Mouse (Mus musculus): ENCODE measurements at regions not wholly inside any gene's neighbourhood (a gene's known extent, or its start where the extent isn't known, plus 50 kb on each side); places are given as distances from the start of the nearest gene placed in this dataset.

GRCm38 (mm10) chr3:149167997-149168396 lies 177.6 kb upstream of the Adgrl2 start:
- DNase-seq (ENCODE audit: low spot score): no peak

DNA sequence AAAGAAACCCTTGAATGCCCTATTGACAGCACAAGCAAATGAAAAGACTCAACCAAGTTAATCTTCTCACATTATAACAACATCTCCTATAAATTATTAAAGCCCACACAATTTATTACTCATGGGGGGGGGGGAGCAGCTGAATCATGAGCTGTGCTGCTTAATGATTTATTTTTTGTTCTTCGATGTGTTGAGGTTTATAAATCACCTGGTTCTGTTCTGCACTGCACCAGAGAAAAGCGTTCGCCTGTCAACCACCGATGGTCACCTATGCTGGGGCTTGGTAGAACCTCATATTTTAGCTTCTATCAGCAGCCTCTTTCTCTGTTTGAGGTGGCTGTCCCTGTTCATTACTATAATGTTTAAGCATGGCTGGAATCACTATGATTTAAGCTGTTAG lies 174.4 kb upstream of the Adgrl2 start:
- no peak for DNase-seq (ENCODE audit: low spot score)

GRCm38 (mm10) chr3:149163591-149163990 lies 173.2 kb upstream of the Adgrl2 start:
- DNase-seq (ENCODE audit: low spot score): no peak

DNA sequence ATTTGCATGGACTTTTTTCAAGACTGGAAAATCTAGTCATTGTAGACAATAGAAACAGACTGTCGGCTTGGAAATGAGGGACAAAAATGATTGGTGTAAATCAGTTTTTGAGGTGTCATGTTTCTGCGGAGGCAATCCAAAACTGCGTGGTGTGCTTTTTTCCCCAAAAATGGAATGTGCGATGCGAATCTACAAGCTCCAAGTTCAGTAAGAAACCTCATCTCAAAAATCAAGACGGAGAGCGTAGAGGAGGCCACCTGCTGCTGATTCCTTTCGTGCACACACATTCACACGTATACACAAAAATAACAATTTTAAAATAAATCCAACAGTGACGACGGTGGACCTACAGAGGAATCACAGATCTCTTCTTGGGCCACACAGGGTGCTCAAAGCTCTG lies 170.5 kb upstream of the Adgrl2 start:
- DNase-seq (ENCODE audit: low spot score): no peak

DNA sequence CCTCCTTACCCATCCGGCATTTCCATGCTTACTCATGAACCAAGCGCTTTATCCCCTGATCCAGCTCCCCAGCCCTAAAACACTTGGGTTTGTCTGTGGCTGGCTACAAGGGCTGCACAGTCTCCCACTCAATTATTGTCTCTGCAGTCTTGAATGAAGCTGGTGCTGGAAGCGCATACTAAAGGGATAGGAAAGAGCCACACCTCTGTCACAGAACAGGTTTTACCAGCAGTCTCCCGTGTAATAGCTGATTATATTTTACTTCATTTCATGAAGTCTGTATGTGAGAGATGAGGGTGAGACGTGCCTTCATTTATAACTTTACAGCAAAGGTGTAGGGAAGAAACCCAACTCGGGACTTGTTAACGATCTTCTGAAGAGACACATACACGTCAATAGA lies 167.0 kb upstream of the Adgrl2 start:
- no peak for DNase-seq (ENCODE audit: low spot score)

GRCm38 (mm10) chr3:149152312-149152711 lies 162.0 kb upstream of the Adgrl2 start:
- no peak for DNase-seq (ENCODE audit: low spot score)

DNA sequence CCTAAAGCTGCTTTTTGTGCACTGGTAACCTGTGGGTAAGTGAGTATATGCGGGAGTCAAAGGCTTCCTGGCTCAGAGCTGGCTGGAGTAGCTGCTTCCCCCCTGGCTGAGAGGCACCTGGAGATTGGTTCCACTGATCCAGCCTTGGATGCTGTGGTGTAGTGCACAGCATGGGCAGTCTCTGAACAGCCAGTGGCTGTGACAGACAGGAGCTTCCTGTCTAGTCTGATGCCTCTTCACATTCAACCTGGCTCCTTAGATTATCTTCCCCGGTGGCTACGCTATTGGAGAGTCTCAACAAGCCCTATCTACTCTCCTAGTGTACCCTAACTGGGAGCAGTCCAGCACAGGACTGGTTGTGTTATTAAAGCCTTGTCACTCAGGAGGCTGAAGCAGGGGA lies 160.4 kb upstream of the Adgrl2 start:
- no peak for DNase-seq (ENCODE audit: low spot score)

DNA sequence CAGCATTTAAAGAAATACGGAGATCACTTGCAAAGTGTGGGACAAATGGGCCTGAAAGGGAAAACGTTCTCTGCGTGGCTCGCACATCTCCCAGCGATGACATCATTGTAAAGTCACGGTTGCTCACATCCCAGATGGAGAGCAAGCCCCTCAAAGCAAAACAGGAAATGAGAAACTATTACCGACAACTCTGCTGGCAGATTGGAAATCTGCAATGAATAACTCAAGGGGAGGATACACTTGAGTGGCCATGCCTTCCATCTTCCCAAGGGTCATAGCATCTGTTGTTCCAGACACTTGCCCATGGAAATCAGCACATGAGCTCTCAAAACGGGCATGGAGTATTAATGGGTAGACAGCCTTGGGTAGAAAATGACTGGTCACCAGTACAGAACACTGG lies 158.3 kb upstream of the Adgrl2 start:
- no peak for DNase-seq (ENCODE audit: low spot score)

DNA sequence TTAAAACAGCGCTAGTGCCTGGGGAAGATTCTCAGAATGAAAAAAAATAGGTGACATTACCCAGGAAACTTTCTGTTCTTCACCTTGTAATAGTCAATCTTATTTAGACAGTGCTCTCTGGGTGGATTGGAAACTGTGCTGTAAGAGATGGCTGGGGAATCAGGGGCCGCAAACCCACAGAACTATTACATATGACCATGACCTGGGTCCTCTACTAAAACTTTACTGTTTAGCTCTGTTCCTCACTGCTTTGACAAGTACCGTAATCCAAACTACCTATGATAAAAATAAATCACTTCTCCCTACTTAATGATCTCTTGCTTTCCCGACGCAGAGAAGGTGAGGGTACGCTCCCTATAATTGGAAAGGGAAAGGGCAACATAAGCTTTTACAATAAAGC lies 157.6 kb upstream of the Adgrl2 start:
- no peak for DNase-seq (ENCODE audit: low spot score)

GRCm38 (mm10) chr3:149146673-149147072 lies 156.3 kb upstream of the Adgrl2 start:
- DNase-seq (ENCODE audit: low spot score): no peak

DNA sequence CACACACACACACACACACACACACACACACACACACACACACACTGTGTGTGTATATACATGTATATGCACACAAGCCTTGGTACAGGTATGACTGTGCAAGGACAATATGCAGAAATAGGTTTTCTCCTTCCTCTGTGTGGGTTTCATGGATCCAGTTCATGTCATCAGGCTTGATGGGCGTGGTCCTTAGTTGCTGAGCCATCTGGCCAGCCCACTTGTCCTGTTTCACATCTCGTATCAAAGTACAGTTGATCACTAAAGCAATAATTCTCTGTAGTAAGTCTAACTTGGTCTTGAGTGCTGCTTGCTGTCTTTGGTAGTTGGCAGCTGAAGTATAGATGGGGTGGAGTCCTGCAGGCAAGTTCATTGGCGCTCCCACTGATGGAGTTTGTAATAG lies 150.1 kb upstream of the Adgrl2 start:
- no peak for DNase-seq (ENCODE audit: low spot score)

DNA sequence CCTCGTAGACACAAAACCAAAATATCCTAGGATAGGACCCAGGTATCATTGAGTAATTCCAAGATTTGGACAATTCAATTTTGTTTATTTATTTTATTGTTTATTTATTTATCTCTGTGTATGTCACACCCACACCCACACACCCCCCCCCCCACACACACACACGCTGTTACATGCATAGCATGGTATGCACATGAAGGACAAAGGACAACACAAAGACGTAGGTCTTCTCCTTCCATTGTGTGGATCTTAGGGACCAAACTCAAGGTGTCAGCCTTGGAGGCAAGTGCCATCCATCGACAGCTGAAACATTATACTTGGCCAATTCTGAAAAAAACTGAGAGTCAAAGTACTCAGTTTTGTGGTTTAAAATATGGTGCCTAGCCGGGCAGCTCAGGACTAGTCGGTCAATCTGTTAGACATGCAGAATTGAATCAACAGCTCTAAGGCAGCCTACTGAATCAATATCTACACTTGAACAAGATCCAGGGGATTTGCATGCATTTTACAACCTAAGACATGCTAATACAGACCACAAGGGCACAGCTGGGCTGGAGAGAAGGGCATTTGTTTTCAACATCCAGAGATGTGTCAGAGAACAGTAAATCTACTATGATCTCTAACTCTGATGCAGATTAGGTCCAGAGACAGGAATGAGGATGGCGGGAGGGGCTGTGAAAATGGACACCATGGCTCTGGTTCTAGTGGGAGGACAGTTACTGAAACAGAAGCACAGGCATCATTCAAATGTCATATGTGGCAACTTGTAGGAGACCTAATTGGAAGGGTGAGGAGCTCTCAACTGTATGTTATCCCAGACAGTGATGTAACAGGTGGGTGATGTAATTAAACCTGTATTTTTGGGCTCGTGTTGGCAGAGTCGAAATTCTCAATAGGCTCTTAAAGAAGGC lies 143.9 kb upstream of the Adgrl2 start:
- no peak for DNase-seq (ENCODE audit: low spot score)

- no peak for DNase-seq (ENCODE audit: low spot score)
Measured at GRCm38 (mm10) chr3:149118806-149119205, 128.5 kb upstream of the Adgrl2 start.

- no peak for DNase-seq (ENCODE audit: low spot score)
Measured at GRCm38 (mm10) chr3:149117684-149118056, 127.3 kb upstream of the Adgrl2 start.

DNA sequence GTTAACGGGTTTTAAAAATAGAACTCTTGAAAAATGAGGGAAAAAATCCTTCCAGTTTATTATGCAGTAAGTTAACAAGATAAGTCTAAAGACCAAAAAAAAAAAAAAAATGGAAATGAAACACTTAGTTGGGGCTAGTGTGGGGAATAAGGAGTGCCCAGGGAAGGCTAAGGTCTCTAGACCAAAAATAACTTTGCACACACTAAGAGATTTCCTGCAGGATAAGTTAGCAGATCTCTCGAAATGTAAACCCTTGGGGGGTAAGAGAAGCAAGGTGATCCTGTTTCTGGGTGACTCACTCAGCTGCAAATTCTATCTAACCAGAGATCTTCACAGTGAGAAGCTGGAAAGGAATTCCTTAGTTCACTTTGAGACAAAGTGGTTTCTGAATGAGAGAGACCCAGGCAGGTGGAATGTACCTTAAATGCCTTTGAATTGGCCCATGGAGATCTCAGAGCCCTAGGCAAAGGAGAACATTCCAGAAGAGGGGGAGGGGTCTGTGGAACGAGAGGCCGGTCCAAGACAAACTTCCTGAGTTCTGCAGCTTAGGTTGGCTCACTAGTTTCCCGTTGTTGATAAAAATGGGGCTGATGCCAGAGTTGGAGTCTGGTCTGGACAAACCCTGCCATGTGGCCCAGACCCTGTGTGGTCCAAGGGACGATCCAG lies 126.8 kb upstream of the Adgrl2 start:
- no peak for DNase-seq (ENCODE audit: low spot score)

GRCm38 (mm10) chr3:149116604-149117003 lies 126.2 kb upstream of the Adgrl2 start:
- no peak for DNase-seq (ENCODE audit: low spot score)

DNA sequence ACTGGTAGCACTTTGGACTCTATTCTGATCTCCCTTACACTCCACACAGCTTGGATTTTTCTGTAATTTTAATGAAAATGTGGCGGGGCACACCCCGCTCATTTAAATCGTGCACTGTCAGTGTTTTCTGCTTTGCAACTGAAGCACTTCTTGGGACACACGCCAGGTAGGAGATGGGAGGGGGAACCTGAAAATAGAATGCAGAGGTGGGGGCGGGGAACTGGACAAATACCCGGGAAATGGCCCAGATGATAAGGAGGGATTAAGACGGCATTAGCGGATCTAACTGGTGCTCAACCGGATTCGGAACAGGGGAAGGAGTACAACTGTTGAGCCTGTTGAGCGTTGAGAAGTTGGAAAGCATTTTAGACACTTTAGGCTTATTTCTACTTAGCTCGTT lies 125.5 kb upstream of the Adgrl2 start:
- peak; percentile 43 for DNase-seq (ENCODE audit: low spot score)

DNA sequence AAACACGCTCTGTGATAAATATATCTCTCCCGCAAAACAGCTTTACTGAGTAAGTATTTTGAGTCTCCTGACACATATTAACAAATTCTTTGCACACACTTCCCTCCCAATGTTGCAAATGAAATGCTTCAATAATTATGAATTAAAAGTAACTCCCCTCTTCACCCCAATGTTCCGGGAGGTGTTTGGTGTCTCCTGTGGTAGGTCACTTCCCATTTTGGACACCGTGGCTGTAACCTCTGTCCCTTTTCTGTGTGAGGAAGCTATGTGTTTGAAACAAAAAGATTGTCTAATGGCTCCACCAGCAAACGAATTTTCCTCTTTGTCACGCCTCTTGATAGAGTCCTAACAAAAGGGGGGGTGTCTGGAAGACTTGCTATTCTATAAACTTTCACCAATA lies 122.5 kb upstream of the Adgrl2 start:
- no peak for DNase-seq (ENCODE audit: low spot score)

DNA sequence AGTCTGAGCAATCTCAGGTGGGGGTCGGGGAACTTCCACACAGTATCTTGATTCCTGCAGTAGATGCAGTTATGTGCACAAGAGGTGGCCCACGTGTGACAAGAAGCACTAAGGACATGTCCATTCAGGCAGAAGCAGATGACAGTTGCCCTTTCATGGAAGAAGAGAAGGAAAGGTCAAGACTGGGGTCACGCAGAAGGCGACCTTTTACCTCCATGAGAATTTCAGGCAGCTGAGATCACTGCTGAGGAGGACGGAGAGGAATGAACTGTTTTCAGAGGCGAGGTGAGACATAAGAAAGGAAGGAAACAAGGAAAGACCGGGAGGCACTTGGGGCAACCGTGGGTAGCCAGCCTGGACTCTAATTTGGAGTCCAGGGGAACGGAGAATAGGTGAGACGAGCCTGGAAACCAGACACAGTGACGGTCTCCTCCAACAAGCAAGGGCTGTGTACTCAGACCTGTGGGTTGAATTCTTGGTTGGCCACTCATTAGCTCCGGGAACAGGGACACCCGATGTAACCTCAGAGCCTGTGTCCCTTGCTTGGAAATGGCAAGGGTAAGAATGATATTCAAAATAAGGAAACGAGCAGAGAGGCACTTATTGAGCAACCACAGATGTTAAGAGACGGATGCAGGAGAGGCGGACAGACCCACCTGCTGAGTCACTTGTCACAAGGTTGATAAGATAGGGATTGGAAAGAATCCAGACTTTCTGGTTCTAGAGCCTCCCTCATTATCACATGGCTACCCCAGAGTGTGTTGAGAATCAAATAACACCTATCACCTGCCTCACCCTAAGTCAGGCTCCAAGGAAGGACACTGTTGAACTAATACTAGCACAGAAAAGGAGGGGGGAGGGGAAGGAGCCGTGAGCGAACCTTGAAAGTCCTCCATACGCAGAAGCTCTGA lies 121.4 kb upstream of the Adgrl2 start:
- no peak for DNase-seq (ENCODE audit: low spot score)

GRCm38 (mm10) chr3:149110831-149111230 lies 120.5 kb upstream of the Adgrl2 start:
- DNase-seq (ENCODE audit: low spot score): no peak

GRCm38 (mm10) chr3:149105709-149106450 lies 115.5 kb upstream of the Adgrl2 start:
- no peak for DNase-seq (ENCODE audit: low spot score)

DNA sequence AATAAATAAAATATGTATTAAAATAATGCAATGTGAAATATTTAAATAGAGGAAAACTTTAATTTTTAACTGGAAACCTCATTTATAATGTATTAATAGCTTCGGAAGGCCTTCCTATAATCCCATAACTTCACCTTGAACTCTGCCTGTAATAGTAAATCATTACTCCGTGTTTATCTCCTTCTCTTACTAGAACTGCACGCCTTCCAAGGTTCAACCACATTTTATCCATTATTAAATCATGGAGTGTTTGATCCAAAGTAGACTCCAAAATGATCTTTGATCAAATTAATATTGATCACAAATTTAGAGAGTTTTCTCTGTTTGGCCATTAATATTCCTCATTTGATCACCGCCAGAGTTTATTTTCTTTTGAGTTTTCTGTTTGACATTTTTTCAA lies 114.8 kb upstream of the Adgrl2 start:
- DNase-seq (ENCODE audit: low spot score): no peak

Measured in testis, postnatal 10 days (tissue).